Mouse (Mus musculus) lung, embryonic 14.5 days (tissue): Measurements from ENCODE around the gene Dync1h1. TPM values are rescaled to one million over a fixed set of nuclear protein-coding genes. Genes with fewer than 3 reads are reported as not detected.
A peak's percentile ranks its signal among the peaks of the same experiment; 100 is the strongest.

Source experiments
- ATAC-seq: fragments of 200-750 bp; cut with Nextera tagmentation; 2 replicates; pipeline ENCODE4 v1.8.0; 2017; ENCODE audit warnings: mild to moderate bottlenecking, moderate TSS enrichment, moderate library complexity; ENCODE audit not compliant: insufficient read depth
- DNase-seq: peaks from one replicate; pipeline ENCODE4 v3.0.0-alpha.2; 2015
- H3K27ac ChIP-seq: fragments of 300-500 bp; sonication (generic); 2 replicates; pipeline ENCODE4 v1.5.1; 2014; ENCODE audit warnings: low read depth, mild to moderate bottlenecking, moderate library complexity
- H3K27me3 ChIP-seq: fragments of 300-500 bp; sonication (generic); 2 replicates; pipeline ENCODE4 v1.6.1; 2014; ENCODE audit warnings: low read length, control low read depth; ENCODE audit not compliant: insufficient read depth
- H3K36me3 ChIP-seq: fragments of 300-500 bp; sonication (generic); 2 replicates; pipeline ENCODE4 v1.6.1; 2014; ENCODE audit warnings: control low read depth; ENCODE audit not compliant: insufficient read depth
- H3K4me1 ChIP-seq: fragments of 300-500 bp; sonication (generic); 2 replicates; pipeline ENCODE4 v1.6.1; 2014; ENCODE audit warnings: antibody characterized with exemption, control low read depth; ENCODE audit not compliant: insufficient read depth
- H3K4me2 ChIP-seq: fragments of 300-500 bp; sonication (generic); 2 replicates; pipeline ENCODE4 v1.6.1; 2014; ENCODE audit warnings: mild to moderate bottlenecking
- H3K4me3 ChIP-seq: fragments of 300-500 bp; sonication (generic); 2 replicates; pipeline ENCODE4 v1.5.1; 2014; ENCODE audit warnings: low read depth, low read length
- H3K9ac ChIP-seq: fragments of 300-500 bp; sonication (generic); 2 replicates; pipeline ENCODE4 v1.6.1; 2014
- H3K9me3 ChIP-seq: fragments of 300-500 bp; sonication (generic); 2 replicates; pipeline ENCODE4 v1.6.1; 2016; ENCODE audit warnings: low read depth, low read length, control low read depth
- CTCF ChIP-seq: IDR thresholded peaks from 2 replicates; pipeline ENCODE4 v1.5.1; 2016; ENCODE audit warnings: antibody characterized with exemption, low read depth
- WGBS: fragments of 180-500 bp; shearing (Covaris S2); extraction: QIAGEN DNeasy Blood & Tissue Kit; methylation state at CpG from one replicate; pipeline ENCODE4 v1.1.7; 2014; 5-methylcytosine and 5-hydroxymethylcytosine counted together
- microRNA-seq: library from miRNA; unstranded; fragments of <30 nt; microRNA quantifications from one replicate; pipeline ENCODE4, GENCODE M21; 2016; ENCODE audit warnings: borderline number of aligned reads
- polyA plus RNA-seq: library from polyadenylated mRNA; unstranded; fragments of >200 nt; fragmentation: Nextera tagmentation; extraction: Ambion mirVana; gene quantifications from 2 replicates; pipeline ENCODE4 v1.2.1, GENCODE M21; 2014

Gene Dync1h1
- polyA plus RNA-seq, 1 experiment from 2014 or later = 72.3 TPM

GRCm38 (mm10) chr12:110707451-110707850 lies 106.2 kb downstream of the Dync1h1 start:
- Histone ChIP-seq H3K9ac (no peak overlapping the region), H3K4me1 (no peaks in the 10 kb centered on the region), H3K4me3 (no peak overlapping the region), H3K36me3 (no peaks in the 10 kb centered on the region), H3K27ac (no peak overlapping the region), H3K4me2 (no peak overlapping the region), H3K27me3 (no peaks in the 10 kb centered on the region), H3K9me3 (no peaks in the 10 kb centered on the region)
- no peak for ATAC-seq
- 88% methylated on average over 7 of the region's 7 CpGs for WGBS
- no peak for TF ChIP-seq CTCF
- no peak for DNase-seq

- DNase-seq = no peak
- H3K4me3 ChIP-seq = no peak overlapping the region
These were observed 110.0 kb downstream of the Dync1h1 start for GRCm38 (mm10) chr12:110711270-110711669.

GRCm38 (mm10) chr12:110713784-110714183 lies 112.5 kb downstream of the Dync1h1 start:
- Histone ChIP-seq H3K27me3 (no peaks in the 10 kb centered on the region), H3K4me2 (no peak overlapping the region), H3K36me3 (no peaks in the 10 kb centered on the region), H3K9ac (no peak overlapping the region), H3K4me1 (no peaks in the 10 kb centered on the region), H3K4me3 (no peak overlapping the region), H3K27ac (no peak overlapping the region), H3K9me3 (no peaks in the 10 kb centered on the region)
- peak; percentile 47 for TF ChIP-seq CTCF
- 95% methylated on average over 6 of the region's 6 CpGs for WGBS
- ATAC-seq (no peak), DNase-seq (peak; percentile 30)

More at GRCm38 (mm10) chr12:110711270-110711669, 110.0 kb downstream of the Dync1h1 start:
- no peak for TF ChIP-seq CTCF
- WGBS = 58% methylated on average over 5 of the region's 5 CpGs
- no peak for ATAC-seq
- H3K4me2 ChIP-seq = no peak overlapping the region
- H3K27me3 ChIP-seq = no peaks in the 10 kb centered on the region
- H3K4me1 ChIP-seq = no peaks in the 10 kb centered on the region
- H3K9ac ChIP-seq = no peak overlapping the region
- no peaks in the 10 kb centered on the region for H3K36me3 ChIP-seq
- H3K27ac ChIP-seq = no peak overlapping the region
- no peaks in the 10 kb centered on the region for H3K9me3 ChIP-seq

GRCm38 (mm10) chr12:110714215-110714614 lies 113.0 kb downstream of the Dync1h1 start:
- H3K4me1 ChIP-seq = no peaks in the 10 kb centered on the region
- no peaks in the 10 kb centered on the region for H3K36me3 ChIP-seq
- ATAC-seq (no peak), DNase-seq (no peak)
- H3K27ac ChIP-seq = no peak overlapping the region
- H3K9me3 ChIP-seq = no peaks in the 10 kb centered on the region
- H3K4me3 ChIP-seq = no peak overlapping the region
- 88% methylated on average over 6 of the region's 6 CpGs for WGBS
- TF ChIP-seq CTCF = no peak
- no peak overlapping the region for H3K4me2 ChIP-seq
- H3K27me3 ChIP-seq = no peaks in the 10 kb centered on the region; the same call in 1 of the 2 replicates
- H3K9ac ChIP-seq = no peak overlapping the region

- Histone ChIP-seq H3K27me3 (no peaks in the 10 kb centered on the region; the same call in 1 of the 2 replicates), H3K4me2 (no peak overlapping the region), H3K4me3 (no peak overlapping the region), H3K9me3 (no peaks in the 10 kb centered on the region), H3K4me1 (no peaks in the 10 kb centered on the region), H3K27ac (no peak overlapping the region), H3K9ac (no peak overlapping the region), H3K36me3 (no peaks in the 10 kb centered on the region)
- no peak for TF ChIP-seq CTCF
- DNase-seq (no peak), ATAC-seq (no peak)
- 8% methylated on average over 5 of the region's 5 CpGs for WGBS
These were observed 114.8 kb downstream of the Dync1h1 start for GRCm38 (mm10) chr12:110716004-110716403.

Small RNA genes lying within 50 kb of the gene (microRNA-seq; reads per million reads assigned to microRNA genes)
- not detected for gene Gm27299

Other genes with a start within 250 kb of the Dync1h1 start
- gene Ppp2r5c, start 154.3 kb upstream of the Dync1h1 start, polyA plus RNA-seq = 180 and 188 TPM in 2 replicates
- 0.34 TPM in 1 of 2 replicates, not detected in the other for gene 1700001K19Rik, start 81.2 kb downstream of the Dync1h1 start, polyA plus RNA-seq
- 829 and 905 TPM in 2 replicates for gene Hsp90aa1, start 101.3 kb downstream of the Dync1h1 start, polyA plus RNA-seq
- 23.3 and 25.4 TPM in 2 replicates for gene Wdr20, start 136.5 kb downstream of the Dync1h1 start, polyA plus RNA-seq
- 5.8 and 5.9 TPM in 2 replicates for gene Mok, start 239.5 kb downstream of the Dync1h1 start, polyA plus RNA-seq
- 4.4 and 5.2 TPM in 2 replicates for gene Zfp839, start 248.8 kb downstream of the Dync1h1 start, polyA plus RNA-seq